17 mouse cellular contexts compared by ENCODE assay signal in the genomic region with DNA sequence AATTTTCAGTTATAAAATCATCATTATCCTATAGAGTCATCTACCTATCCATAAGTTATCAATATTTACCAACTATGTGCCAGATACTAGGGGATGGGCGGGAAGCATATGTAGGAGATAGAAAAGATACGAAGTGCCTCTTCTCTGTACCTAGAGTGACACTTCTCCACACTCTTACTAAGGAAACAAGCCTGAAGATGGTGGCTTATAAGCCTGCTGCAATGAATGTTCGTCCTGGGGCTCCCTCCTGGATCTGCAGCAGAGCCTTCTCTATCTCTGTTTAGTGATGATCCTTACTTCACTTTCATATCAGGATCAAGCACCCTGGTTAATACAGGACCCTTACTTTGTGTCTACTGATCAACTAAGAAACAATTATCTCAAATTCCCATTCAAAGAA.
"Had no signal": no experiment of that assay in that cellular context is flagged by ENCODE, and none has a peak within 500 bp of the region (broad histone marks: within the 10 kb centered on the region; RNA-seq: fewer than 3 reads in every experiment).

No protein-coding gene starts in this region.

- H3K4me2 ChIP-seq: limb, embryonic 15.5 days; lung, embryonic 14.5 days; midbrain, embryonic 12.5 days; midbrain, embryonic 15.5 days; neural tube, embryonic 12.5 days; stomach, embryonic 15.5 days had no signal

- H3K27me3 ChIP-seq: limb, embryonic 15.5 days; megakaryocyte, embryonic 14.5 days; midbrain, embryonic 12.5 days; midbrain, embryonic 15.5 days; neural tube, embryonic 12.5 days; stomach, embryonic 15.5 days had no signal

- DNase-seq: lung, adult 18-20 months; lung, embryonic 14.5 days; lung, postnatal 14 days; lung, postnatal 36 days; right cerebral cortex, postnatal 14 days; thymus, adult 2 months; thymus, postnatal 25 days; thymus, postnatal 4 days had no signal

- H3K9me3 ChIP-seq: limb, embryonic 15.5 days; megakaryocyte, embryonic 14.5 days; midbrain, embryonic 10.5 days; midbrain, embryonic 12.5 days; midbrain, embryonic 15.5 days; neural tube, embryonic 12.5 days; stomach, embryonic 15.5 days had no signal

- H3K27ac ChIP-seq: limb, embryonic 15.5 days; macrophage; midbrain, embryonic 10.5 days; midbrain, embryonic 12.5 days; midbrain, embryonic 15.5 days; neural tube, embryonic 12.5 days; stomach, embryonic 15.5 days; stomach, postnatal 0 days had no signal

- H3K9ac ChIP-seq: limb, embryonic 15.5 days; lung, embryonic 14.5 days; midbrain, embryonic 12.5 days; midbrain, embryonic 15.5 days; neural tube, embryonic 12.5 days; stomach, embryonic 15.5 days had no signal

- H3K4me3 ChIP-seq: limb, embryonic 15.5 days; megakaryocyte, embryonic 14.5 days; midbrain, embryonic 10.5 days; midbrain, embryonic 12.5 days; midbrain, embryonic 15.5 days; neural tube, embryonic 12.5 days; stomach, embryonic 15.5 days had no signal

- H3K4me1 ChIP-seq: limb, embryonic 15.5 days; midbrain, embryonic 10.5 days; midbrain, embryonic 12.5 days; midbrain, embryonic 15.5 days; neural tube, embryonic 12.5 days; stomach, embryonic 15.5 days had no signal

- ATAC-seq: midbrain, embryonic 15.5 days had no signal
